Mouse (Mus musculus) heart, postnatal 25 days (tissue): Measurements from ENCODE around the gene Ucma. TPM values are rescaled to one million over a fixed set of nuclear protein-coding genes. Genes with fewer than 3 reads are reported as not detected.

Source experiments
- DNase-seq: peaks from one replicate; pipeline ENCODE4 v3.0.0; 2022; ENCODE audit warnings: low spot score
- intact Hi-C: fragments of 180-260 bp; cut with DNase I; formaldehyde crosslinking; loops from one replicate; pipeline ENCODE4 v1.15.1; 2025
- total RNA-seq, 2 experiments: library from RNA; stranded (reverse); gene quantifications; 2 replicates each; pipeline ENCODE4 v1.2.3; 2021

Gene Ucma
- total RNA-seq, 2 experiments from 2014 or later: 0.70 to 0.78 TPM

GRCm38 (mm10) chr2:4998905-4999304 is 23.0 kb downstream of the Ucma start:
- intact Hi-C loops: no loop called here
- DNase-seq: no peak

GRCm38 (mm10) chr2:5001266-5001665 is 25.3 kb downstream of the Ucma start:
- intact Hi-C loops: no loop called here
- DNase-seq: no peak

- intact Hi-C loops: no loop called here
- no peak for DNase-seq
These were observed 31.2 kb downstream of the Ucma start for GRCm38 (mm10) chr2:5007107-5007506.

- intact Hi-C loops: loop anchor here (5.0 kb wide), 1 partner anchor 95 kb away; the partner anchor contains the start of gene Phyh
- DNase-seq: no peak
These were observed 36.1 kb downstream of the Ucma start for GRCm38 (mm10) chr2:5011898-5012490.

- DNase-seq: peak; percentile 86
- intact Hi-C loops: loop anchor here (5.0 kb wide), 1 partner anchor 95 kb away; the partner anchor contains the start of gene Phyh
These were observed 36.8 kb downstream of the Ucma start, which contains the start of gene Mcm10 for GRCm38 (mm10) chr2:5012491-5013324. Mcm10 (minus strand) TSS chr2:5012791.

- no peak for DNase-seq
- intact Hi-C loops: loop anchor here (5.0 kb wide), 1 partner anchor 97 kb away; the partner anchor contains the start of gene Phyh
These were observed 38.7 kb downstream of the Ucma start for GRCm38 (mm10) chr2:5014616-5015015.

GRCm38 (mm10) chr2:5015527-5015926 is 39.6 kb downstream of the Ucma start:
- intact Hi-C loops: no loop called here
- no peak for DNase-seq

GRCm38 (mm10) chr2:5016922-5017321 is 41.0 kb downstream of the Ucma start:
- intact Hi-C loops: no loop called here

GRCm38 (mm10) chr2:5019708-5020107 is 43.8 kb downstream of the Ucma start:
- intact Hi-C loops: no loop called here

More at GRCm38 (mm10) chr2:5016922-5017321, 41.0 kb downstream of the Ucma start:
- DNase-seq: no peak

GRCm38 (mm10) chr2:5023275-5023674 is 47.4 kb downstream of the Ucma start:
- no peak for DNase-seq
- intact Hi-C loops: no loop called here

More at GRCm38 (mm10) chr2:5019708-5020107, 43.8 kb downstream of the Ucma start:
- DNase-seq: no peak

- no peak for DNase-seq
- intact Hi-C loops: loop anchor here (2.0 kb wide), 1 partner anchor 107 kb away; no protein-coding TSS in a partner anchor
These were observed 47.9 kb downstream of the Ucma start for GRCm38 (mm10) chr2:5023699-5024399.

- DNase-seq: no peak
- intact Hi-C loops: loop anchor here (2.0 kb wide), 1 partner anchor 108 kb away; no protein-coding TSS in a partner anchor
These were observed 49.3 kb downstream of the Ucma start for GRCm38 (mm10) chr2:5025162-5025733.

- DNase-seq: no peak
- intact Hi-C loops: no loop called here
These were observed 51.1 kb downstream of the Ucma start for GRCm38 (mm10) chr2:5027057-5027456.

GRCm38 (mm10) chr2:5028047-5028446 is 52.1 kb downstream of the Ucma start:
- intact Hi-C loops: no loop called here
- no peak for DNase-seq

GRCm38 (mm10) chr2:5029808-5030207 is 53.9 kb downstream of the Ucma start:
- intact Hi-C loops: no loop called here
- DNase-seq: no peak

GRCm38 (mm10) chr2:5031215-5031614 is 55.3 kb downstream of the Ucma start:
- intact Hi-C loops: no loop called here
- DNase-seq: no peak

GRCm38 (mm10) chr2:5032665-5033064 is 56.7 kb downstream of the Ucma start:
- intact Hi-C loops: no loop called here
- no peak for DNase-seq

- no peak for DNase-seq
- intact Hi-C loops: no loop called here
These were observed 57.9 kb downstream of the Ucma start for GRCm38 (mm10) chr2:5033546-5034420.

GRCm38 (mm10) chr2:5034801-5035200 is 58.9 kb downstream of the Ucma start:
- intact Hi-C loops: no loop called here

More at GRCm38 (mm10) chr2:5034801-5035200, 58.9 kb downstream of the Ucma start:
- DNase-seq: no peak
